Mouse (Mus musculus) MEL (cell line): ENCODE measurements around the gene Brox. TPM values are rescaled to one million over a fixed set of nuclear protein-coding genes. Genes with fewer than 3 reads are reported as not detected.

ENCODE experiments used
- DNase-seq: peaks from one replicate; pipeline ENCODE4 v3.0.0; 2011; ENCODE audit warnings: low read depth, low spot score
- H3K27ac ChIP-seq: 2 replicates; pipeline ENCODE4 v1.5.1; 2012; ENCODE audit warnings: low read depth, mild to moderate bottlenecking, control low read depth, low read length, moderate library complexity; ENCODE audit not compliant: control insufficient read depth
- H3K27me3 ChIP-seq, 2 experiments: fragments of 150-350 bp in 1 of 2; sonication (generic) in 1 of 2; 2 replicates each; pipeline ENCODE4 v1.6.1; 2012; ENCODE audit warnings: low read length in 2 of 2, mild to moderate bottlenecking in 2 of 2, improper control_type of control experiment in 1 of 2, moderate library complexity in 1 of 2; ENCODE audit not compliant: insufficient read depth in 2 of 2, control insufficient read depth in 1 of 2
- H3K36me3 ChIP-seq, 2 experiments: 2 replicates each; pipeline ENCODE4 v1.6.1; 2012 to 2014; ENCODE audit warnings: low read length in 2 of 2, improper control_type of control experiment in 1 of 2, inconsistent platforms in 1 of 2, mild to moderate bottlenecking in 1 of 2; ENCODE audit not compliant: insufficient read depth in 2 of 2, control insufficient read depth in 1 of 2
- H3K4me1 ChIP-seq, 2 experiments: fragments of 150-350 bp in 1 of 2; sonication (generic) in 1 of 2; 2 replicates each; pipeline ENCODE4 v1.6.1; 2012; ENCODE audit warnings: low read length in 2 of 2, improper control_type of control experiment in 1 of 2, mild to moderate bottlenecking in 1 of 2; ENCODE audit not compliant: insufficient read depth in 2 of 2, control insufficient read depth in 1 of 2
- H3K4me3 ChIP-seq, 2 experiments: fragments of 150-350 bp in 1 of 2; sonication (generic) in 1 of 2; 2 replicates each; pipeline ENCODE4 v1.5.1; 2012; ENCODE audit warnings: low read depth in 2 of 2, low read length in 2 of 2, mild to moderate bottlenecking in 2 of 2, moderate library complexity in 2 of 2, control low read depth in 1 of 2, improper control_type of control experiment in 1 of 2; ENCODE audit not compliant: control insufficient read depth in 1 of 2, insufficient read depth in 1 of 2
- H3K79me2 ChIP-seq: 2 replicates; pipeline ENCODE4 v1.6.1; 2012; ENCODE audit warnings: mild to moderate bottlenecking, low read length, moderate library complexity; ENCODE audit not compliant: control insufficient read depth, poor library complexity, insufficient read depth
- H3K9ac ChIP-seq: 2 replicates; pipeline ENCODE4 v1.6.1; 2012; ENCODE audit warnings: low read depth, mild to moderate bottlenecking, control low read depth, low read length, moderate library complexity; ENCODE audit not compliant: control insufficient read depth, poor library complexity, severe bottlenecking
- H3K9me3 ChIP-seq: fragments of 150-350 bp; sonication (generic); replicated peaks from 2 replicates; pipeline ENCODE4 v1.6.1; 2012; ENCODE audit warnings: mild to moderate bottlenecking, low read length, improper control_type of control experiment, moderate library complexity; ENCODE audit not compliant: insufficient read depth
- E2F4 ChIP-seq: IDR thresholded peaks from 2 replicates; pipeline ENCODE4 v1.6.1; 2011; ENCODE audit warnings: low read depth, low read length, improper control_type of control experiment, borderline replicate concordance
- ELF1 ChIP-seq: IDR thresholded peaks from 2 replicates; pipeline ENCODE4 v1.6.1; 2014; ENCODE audit warnings: low read depth, mild to moderate bottlenecking, inconsistent platforms, low read length, improper control_type of control experiment, moderate library complexity
- GABPA ChIP-seq: IDR thresholded peaks from 2 replicates; pipeline ENCODE4 v1.6.1; 2012; ENCODE audit warnings: low read depth, mild to moderate bottlenecking, inconsistent platforms, low read length, improper control_type of control experiment, moderate library complexity
- GATA1 ChIP-seq: IDR thresholded peaks from 2 replicates; pipeline ENCODE4 v1.6.1; 2011; ENCODE audit warnings: low read depth, low read length, improper control_type of control experiment
- HCFC1 ChIP-seq: IDR thresholded peaks from 2 replicates; pipeline ENCODE4 v1.6.1; 2012; ENCODE audit warnings: low read depth, mild to moderate bottlenecking, inconsistent platforms, low read length, improper control_type of control experiment, moderate library complexity
- JUND ChIP-seq: IDR thresholded peaks from 2 replicates; pipeline ENCODE4 v1.6.1; 2011; ENCODE audit warnings: low read depth, mild to moderate bottlenecking, improper control_type of control experiment, low read length
- MAZ ChIP-seq: IDR thresholded peaks from 2 replicates; pipeline ENCODE4 v1.6.1; 2012; ENCODE audit warnings: low read depth, mild to moderate bottlenecking, inconsistent platforms, low read length, improper control_type of control experiment
- MXI1 ChIP-seq: IDR thresholded peaks from 2 replicates; pipeline ENCODE4 v1.6.1; 2011; ENCODE audit warnings: mild to moderate bottlenecking, low read depth, low read length, improper control_type of control experiment
- MYC ChIP-seq: IDR thresholded peaks from 2 replicates; pipeline ENCODE4 v1.6.1; 2011; ENCODE audit warnings: low read depth, mild to moderate bottlenecking, low read length, improper control_type of control experiment, moderate library complexity
- POLR2A ChIP-seq, 2 experiments: IDR thresholded peaks; 2 replicates each; pipeline ENCODE4 v1.6.1; 2011 to 2012; ENCODE audit warnings: low read length in 2 of 2, mild to moderate bottlenecking in 2 of 2, control low read depth in 1 of 2, improper control_type of control experiment in 1 of 2, low read depth in 1 of 2, moderate library complexity in 1 of 2; ENCODE audit not compliant: control insufficient read depth in 1 of 2, insufficient read depth in 1 of 2, poor library complexity in 1 of 2
- POLR2AphosphoS5 ChIP-seq: IDR thresholded peaks from 2 replicates; pipeline ENCODE4 v1.6.1; 2012; ENCODE audit warnings: low read depth, borderline replicate concordance, mild to moderate bottlenecking, inconsistent platforms, low read length, moderate library complexity, mixed read lengths
- RAD21 ChIP-seq: IDR thresholded peaks from 2 replicates; pipeline ENCODE4 v1.6.1; 2011; ENCODE audit warnings: mild to moderate bottlenecking, low read depth, low read length, improper control_type of control experiment
- RCOR1 ChIP-seq: IDR thresholded peaks from 2 replicates; pipeline ENCODE4 v1.6.1; 2012; ENCODE audit warnings: low read depth, mild to moderate bottlenecking, inconsistent platforms, low read length, improper control_type of control experiment
- SMC3 ChIP-seq: IDR thresholded peaks from 2 replicates; pipeline ENCODE4 v1.6.1; 2011; ENCODE audit warnings: low read depth, low read length, improper control_type of control experiment
- TAL1 ChIP-seq: IDR thresholded peaks from 2 replicates; pipeline ENCODE4 v1.6.1; 2012; ENCODE audit warnings: mild to moderate bottlenecking, inconsistent platforms, low read length, moderate library complexity, mixed read lengths
- TCF12 ChIP-seq: IDR thresholded peaks from 2 replicates; pipeline ENCODE4 v1.6.1; 2014; ENCODE audit warnings: low read depth, mild to moderate bottlenecking, inconsistent platforms, low read length, improper control_type of control experiment, moderate library complexity
- UBTF ChIP-seq: IDR thresholded peaks from 2 replicates; pipeline ENCODE4 v1.6.1; 2012; ENCODE audit warnings: low read depth, mild to moderate bottlenecking, inconsistent platforms, low read length, improper control_type of control experiment, moderate library complexity, borderline replicate concordance; ENCODE audit not compliant: insufficient read depth
- USF1 ChIP-seq: IDR thresholded peaks from 2 replicates; pipeline ENCODE4 v1.6.1; 2014; ENCODE audit warnings: low read depth, mild to moderate bottlenecking, inconsistent platforms, low read length, improper control_type of control experiment, moderate library complexity
- USF2 ChIP-seq, 2 experiments: IDR thresholded peaks; 2 replicates each; pipeline ENCODE4 v1.6.1; 2011 to 2012; ENCODE audit warnings: improper control_type of control experiment in 2 of 2, low read length in 2 of 2, borderline replicate concordance in 1 of 2, inconsistent platforms in 1 of 2, low read depth in 1 of 2, mild to moderate bottlenecking in 1 of 2; ENCODE audit not compliant: insufficient read depth in 1 of 2
- ZC3H11A ChIP-seq: IDR thresholded peaks from 2 replicates; pipeline ENCODE4 v1.6.1; 2012; ENCODE audit warnings: low read depth, mild to moderate bottlenecking, inconsistent platforms, low read length, improper control_type of control experiment
- ZMIZ1 ChIP-seq: IDR thresholded peaks from 2 replicates; pipeline ENCODE4 v1.6.1; 2012; ENCODE audit warnings: low read depth, mild to moderate bottlenecking, inconsistent platforms, low read length, improper control_type of control experiment, moderate library complexity
- polyA plus RNA-seq, 2 experiments: library from polyadenylated mRNA; stranded (reverse) in 1 of 2; unstranded in 1 of 2; fragments of >175 nt in 1 of 2; fragments of >200 nt in 1 of 2; gene quantifications; 2 replicates each; pipeline versions ENCODE4 v1.2.1 to v1.2.4; 2012; ENCODE audit warnings: low replicate concordance in 2 of 2, low read depth in 1 of 2; ENCODE audit not compliant: insufficient read length in 2 of 2, insufficient read depth in 1 of 2, missing spikeins in 1 of 2
- total RNA-seq: library from RNA; depleted of rRNA; stranded (reverse); fragments of 300-350 nt; gene quantifications from 2 replicates; pipeline ENCODE4 v1.2.3, GENCODE M21; 2012

Brox gene
- total and polyA plus RNA-seq, 3 experiments = 25.4 to 145 (median 28.4) TPM

- Histone ChIP-seq H3K27ac (no peak overlapping the region), H3K79me2 (no peaks in the 10 kb centered on the region), H3K27me3 (peaks cover 0 to 1% of the 10 kb centered on the region in 2 experiments; a peak in 3 of 4 replicates), H3K9me3 (no peaks in the 10 kb centered on the region), H3K4me1 (peaks cover 0 to 2% of the 10 kb centered on the region in 2 experiments; a peak in 1 of 4 replicates), H3K4me3 (no peak overlapping the region), H3K9ac (no peak overlapping the region), H3K36me3 (no peaks in the 10 kb centered on the region)
- no peak for DNase-seq
- no peak for TF ChIP-seq RAD21
- TF ChIP-seq MYC = no peak
- TF ChIP-seq HCFC1 = no peak
- no peak for TF ChIP-seq GATA1
- no peak for TF ChIP-seq POLR2A (IDR thresholded peaks at IDR 0.05; ENCODE audit: control insufficient read depth in 1 of 2, insufficient read depth in 1 of 2, low read depth in 1 of 2, low read length in 2 of 2, poor library complexity in 1 of 2)
- no peak for TF ChIP-seq ZC3H11A
- no peak for TF ChIP-seq POLR2AphosphoS5
- no peak for TF ChIP-seq USF2 (IDR thresholded peaks at IDR 0.05; ENCODE audit: borderline replicate concordance in 1 of 2, insufficient read depth in 1 of 2, low read depth in 1 of 2, low read length in 2 of 2)
- TF ChIP-seq E2F4 = no peak
- no peak for TF ChIP-seq MAZ
- no peak for TF ChIP-seq GABPA
- no peak for TF ChIP-seq TAL1
Observed at GRCm38 (mm10) chr1:183236460-183236859, 60.6 kb downstream of the Brox start.

GRCm38 (mm10) chr1:183233679-183234174 is 63.3 kb downstream of the Brox start:
- Histone ChIP-seq H3K4me1 (peaks cover 0 to 2% of the 10 kb centered on the region in 2 experiments; a peak in 1 of 4 replicates), H3K4me3 (no peak overlapping the region), H3K9me3 (no peaks in the 10 kb centered on the region), H3K27me3 (no peaks in the 10 kb centered on the region), H3K79me2 (no peaks in the 10 kb centered on the region), H3K36me3 (no peaks in the 10 kb centered on the region), H3K9ac (no peak overlapping the region), H3K27ac (no peak overlapping the region)
- TF ChIP-seq GATA1 (no peak), UBTF (no peak), USF2 (IDR thresholded peaks at IDR 0.05; ENCODE audit: borderline replicate concordance in 1 of 2, insufficient read depth in 1 of 2, low read depth in 1 of 2, low read length in 2 of 2) (no peak), MYC (no peak), HCFC1 (no peak), SMC3 (no peak), RCOR1 (no peak), ZMIZ1 (no peak), MAZ (no peak), JUND (no peak), E2F4 (no peak), TCF12 (no peak), GABPA (no peak), ELF1 (no peak), MXI1 (no peak), USF1 (no peak), POLR2A (IDR thresholded peaks at IDR 0.05; ENCODE audit: control insufficient read depth in 1 of 2, insufficient read depth in 1 of 2, low read depth in 1 of 2, low read length in 2 of 2, poor library complexity in 1 of 2) (no peak)
- DNase-seq = no peak
